Comparison of ENCODE assay signal across 14 mouse cellular contexts in genomic region chr13:73680394-73680793, GRCm38 (mm10). TPM values are rescaled to one million over a fixed set of nuclear protein-coding genes. Genes with fewer than 3 reads are reported as not detected.
DNase-seq lines count a peak whose midpoint lies in the region; ATAC-seq lines count a peak whose summit lies in the region.
"Had no signal": no experiment of that assay in that cellular context is flagged by ENCODE, and none has a peak within 500 bp of the region (broad histone marks: within the 10 kb centered on the region; RNA-seq: fewer than 3 reads in every experiment).

No protein-coding gene starts in this region.

- no peak overlapping the region for H3K4me2 ChIP-seq in kidney, embryonic 14.5 days (replicated peaks; ENCODE audit: low read depth, low read length)
- no peak overlapping the region for H3K4me2 ChIP-seq in liver, embryonic 13.5 days
- H3K4me2 ChIP-seq in forebrain, embryonic 12.5 days = no peak overlapping the region
- H3K4me2 ChIP-seq: limb, embryonic 12.5 days; stomach, embryonic 15.5 days had no signal

- no peaks in the 10 kb centered on the region for H3K36me3 ChIP-seq in kidney, embryonic 14.5 days (ENCODE audit: control insufficient read depth, insufficient read depth, low read length)
- no peaks in the 10 kb centered on the region for H3K36me3 ChIP-seq in liver, embryonic 13.5 days
- H3K36me3 ChIP-seq in forebrain, embryonic 12.5 days (replicated peaks) = no peaks in the 10 kb centered on the region
- H3K36me3 ChIP-seq: G1E; limb, embryonic 12.5 days; stomach, embryonic 15.5 days had no signal

- no peaks in the 10 kb centered on the region for H3K27me3 ChIP-seq in kidney, embryonic 14.5 days (ENCODE audit: control insufficient read depth, insufficient read depth, low read length)
- H3K27me3 ChIP-seq in liver, embryonic 13.5 days = no peaks in the 10 kb centered on the region
- H3K27me3 ChIP-seq in forebrain, embryonic 12.5 days = no peaks in the 10 kb centered on the region; the same call in 1 of the 2 replicates
- H3K27me3 ChIP-seq: limb, embryonic 12.5 days; stomach, embryonic 15.5 days had no signal

- DNase-seq in 416B (ENCODE audit: low read depth) = peak; percentile 67
- DNase-seq in liver, embryonic 13.5 days = no peak
- no peak for DNase-seq in layer of hippocampus, adult 9-10 months (ENCODE audit: low spot score)
- no peak for DNase-seq in embryo, embryonic 10.5 days (ENCODE audit: low spot score)
- DNase-seq: cerebellum, adult 9-10 months; heart, adult 2 months; heart, postnatal 4 days had no signal

- H3K4me1 ChIP-seq in kidney, embryonic 14.5 days (ENCODE audit: control insufficient read depth, insufficient read depth, low read length) = no peaks in the 10 kb centered on the region; the same call in 1 of the 2 replicates
- H3K4me1 ChIP-seq in liver, embryonic 13.5 days (replicated peaks) = peaks cover 9% of the 10 kb centered on the region; the same call in 1 of the 2 replicates
- H3K4me1 ChIP-seq in forebrain, embryonic 12.5 days = no peaks in the 10 kb centered on the region
- H3K4me1 ChIP-seq: limb, embryonic 12.5 days; stomach, embryonic 15.5 days had no signal

- no peaks in the 10 kb centered on the region for H3K9me3 ChIP-seq in kidney, embryonic 14.5 days (ENCODE audit: control insufficient read depth, low read length)
- no peaks in the 10 kb centered on the region for H3K9me3 ChIP-seq in liver, embryonic 13.5 days (replicated peaks)
- no peaks in the 10 kb centered on the region for H3K9me3 ChIP-seq in forebrain, embryonic 12.5 days
- H3K9me3 ChIP-seq: G1E; limb, embryonic 12.5 days; stomach, embryonic 15.5 days had no signal

- H3K4me3 ChIP-seq in kidney, embryonic 14.5 days (ENCODE audit: low read length) = no peak overlapping the region
- no peak overlapping the region for H3K4me3 ChIP-seq in liver, embryonic 13.5 days (replicated peaks)
- no peak overlapping the region for H3K4me3 ChIP-seq in forebrain, embryonic 12.5 days (replicated peaks)
- H3K4me3 ChIP-seq: heart, adult 2 months; layer of hippocampus, adult 2 months; limb, embryonic 12.5 days; stomach, embryonic 15.5 days had no signal

- no peak overlapping the region for H3K9ac ChIP-seq in kidney, embryonic 14.5 days (ENCODE audit: low read depth, low read length)
- no peak overlapping the region for H3K9ac ChIP-seq in liver, embryonic 13.5 days
- H3K9ac ChIP-seq in forebrain, embryonic 12.5 days = no peak overlapping the region
- H3K9ac ChIP-seq: limb, embryonic 12.5 days; stomach, embryonic 15.5 days had no signal

- peak overlapping the region; percentile 82 for H3K27ac ChIP-seq in kidney, embryonic 14.5 days (ENCODE audit: low read depth, low read length)
- H3K27ac ChIP-seq in liver, embryonic 13.5 days = peak overlapping the region; percentile 76
- no peak overlapping the region for H3K27ac ChIP-seq in forebrain, embryonic 12.5 days
- H3K27ac ChIP-seq: heart, adult 2 months; layer of hippocampus, adult 2 months; limb, embryonic 12.5 days; stomach, embryonic 15.5 days had no signal

- peak; percentile 50 for ATAC-seq in activated CD4-positive, CD25-positive, alpha-beta regulatory T cell, adult 4 months
- peak; percentile 85 for ATAC-seq in kidney, embryonic 14.5 days (ENCODE audit: low FRiP score, low TSS enrichment)
- ATAC-seq in liver, embryonic 13.5 days (ENCODE audit: low read depth) = peak; percentile 72
- no peak for ATAC-seq in forebrain, embryonic 12.5 days (ENCODE audit: low FRiP score)

- WGBS in kidney, embryonic 14.5 days = 29% methylated on average over 1 of the region's 1 CpGs
- WGBS in liver, embryonic 13.5 days (ENCODE audit: insufficient replicate concordance) = 5% methylated on average over 1 of the region's 1 CpGs
- WGBS in forebrain, embryonic 12.5 days = 53% methylated on average over 1 of the region's 1 CpGs

RNA-seq across cellular contexts. Expression of gene Slc6a18, which starts 2.6 kb away (rescaled TPM):
- not detected for polyA plus RNA-seq in activated CD4-positive, CD25-positive, alpha-beta regulatory T cell, adult 4 months (2017; shearing (Covaris generic))
- polyA plus RNA-seq in kidney, embryonic 14.5 days (2014; fragmentation: Nextera tagmentation; extraction: Ambion mirVana) = 2.5 and 5.2 TPM in 2 replicates
- not detected in 2 replicates for polyA plus RNA-seq in liver, embryonic 13.5 days (2015; fragmentation: Nextera tagmentation; extraction: Ambion mirVana)
- not detected in 2 replicates for polyA plus RNA-seq in forebrain, embryonic 12.5 days (2016; fragmentation: Nextera tagmentation; extraction: Ambion mirVana)
- polyA plus RNA-seq: G1E; heart, adult 2 months; limb, embryonic 12.5 days; stomach, embryonic 15.5 days had no signal

RNA-seq across cellular contexts. Expression of gene Slc6a19, which starts 24.3 kb away (rescaled TPM):
- under 1 TPM in 1 of 2 experiments, not detected in 1; 0.26 TPM for polyA plus RNA-seq in activated CD4-positive, CD25-positive, alpha-beta regulatory T cell, adult 4 months (2017; shearing (Covaris generic))
- 0.53 and 0.92 TPM in 2 replicates for polyA plus RNA-seq in kidney, embryonic 14.5 days (2014; fragmentation: Nextera tagmentation; extraction: Ambion mirVana)
- 0.44 and 0.87 TPM in 2 replicates for polyA plus RNA-seq in liver, embryonic 13.5 days (2015; fragmentation: Nextera tagmentation; extraction: Ambion mirVana)
- polyA plus RNA-seq in forebrain, embryonic 12.5 days (2016; fragmentation: Nextera tagmentation; extraction: Ambion mirVana) = 0.06 and 0.22 TPM in 2 replicates
- polyA plus RNA-seq: G1E; limb, embryonic 12.5 days had no signal

RNA-seq across cellular contexts. Expression of gene Slc12a7, which starts 52.5 kb away (rescaled TPM):
- 10 to 100 TPM; 30.3 to 34.9 TPM for polyA plus RNA-seq in activated CD4-positive, CD25-positive, alpha-beta regulatory T cell, adult 4 months (2017; shearing (Covaris generic))
- polyA plus RNA-seq in kidney, embryonic 14.5 days (2014; fragmentation: Nextera tagmentation; extraction: Ambion mirVana) = 12.9 and 28.7 TPM in 2 replicates
- polyA plus RNA-seq in liver, embryonic 13.5 days (2015; fragmentation: Nextera tagmentation; extraction: Ambion mirVana) = 6.9 and 9.2 TPM in 2 replicates
- 40.6 and 48.9 TPM in 2 replicates for polyA plus RNA-seq in forebrain, embryonic 12.5 days (2016; fragmentation: Nextera tagmentation; extraction: Ambion mirVana)

RNA-seq across cellular contexts. Expression of gene Tert, which starts 53.7 kb away (rescaled TPM):
- polyA plus RNA-seq in activated CD4-positive, CD25-positive, alpha-beta regulatory T cell, adult 4 months (2017; shearing (Covaris generic)) = 1 to 10 TPM; 2.4 to 2.8 TPM
- 5.2 and 7.9 TPM in 2 replicates for polyA plus RNA-seq in kidney, embryonic 14.5 days (2014; fragmentation: Nextera tagmentation; extraction: Ambion mirVana)
- 0.96 and 1.1 TPM in 2 replicates for polyA plus RNA-seq in liver, embryonic 13.5 days (2015; fragmentation: Nextera tagmentation; extraction: Ambion mirVana)
- polyA plus RNA-seq in forebrain, embryonic 12.5 days (2016; fragmentation: Nextera tagmentation; extraction: Ambion mirVana) = 6.9 and 8.0 TPM in 2 replicates
- polyA plus RNA-seq: G1E had no signal
